Mouse (Mus musculus) gastrocnemius, adult 2 months (tissue): Measurements from ENCODE around the gene Scfd2. TPM values are rescaled to one million over a fixed set of nuclear protein-coding genes. Genes with fewer than 3 reads are reported as not detected.

Experiments used
- DNase-seq: peaks from one replicate; pipeline ENCODE4 v3.0.0; 2022
- H3K27ac ChIP-seq: fragments of 200-600 bp; 2 replicates; pipeline ENCODE4 v1.8.1; 2022; ENCODE audit warnings: mild to moderate bottlenecking
- H3K4me3 ChIP-seq: fragments of 200-600 bp; 2 replicates; pipeline ENCODE4 v1.8.1; 2022; ENCODE audit warnings: mild to moderate bottlenecking, moderate library complexity
- CTCF ChIP-seq: fragments of 200-600 bp; IDR thresholded peaks from 2 replicates; pipeline ENCODE4 v1.8.1; 2022; ENCODE audit warnings: antibody characterized with exemption, mild to moderate bottlenecking, moderate library complexity
- intact Hi-C: fragments of 180-260 bp; cut with DNase I; formaldehyde crosslinking; loops from one replicate; pipeline ENCODE4 v1.15.1; 2025
- long read RNA-seq, 2 experiments: library from polyadenylated mRNA; stranded (forward); transcript quantifications; one replicate each; pipeline ENCODE4 v2.0.0; 2021
- total RNA-seq, 2 experiments: library from RNA; stranded (reverse); gene quantifications; 2 replicates each; pipeline ENCODE4 v1.2.3; 2021

Scfd2 gene
- total RNA-seq, result 10 to 100 TPM; 10.3 to 11.7 TPM
- long read RNA-seq, experiment 1, transcript Scfd2-201 (9 exons, 3,672 nt), result major isoform, 12 of 14 reads
- long read RNA-seq, experiment 1, partial matches to known transcripts, result 0 of 14 reads
- long read RNA-seq, experiment 1, other reads (novel, unspliced or antisense), result 0 of 14 reads
- long read RNA-seq, experiment 2, transcript Scfd2-201 (9 exons, 3,672 nt), result major isoform, 8 of 9 reads
- long read RNA-seq, experiment 2, partial matches to known transcripts, result 0 of 9 reads
- long read RNA-seq, experiment 2, other reads (novel, unspliced or antisense), result 1 of 9 reads

- H3K27ac ChIP-seq, result peak within 1 kb of the TSS; percentile 85
- intact Hi-C loops, result loop anchor here (10.0 kb wide), 1 partner anchor 217 kb away; no protein-coding TSS in a partner anchor
- TF ChIP-seq CTCF, result no peak
- DNase-seq, result peak; percentile 97
- peak within 1 kb of the TSS; percentile 91 for H3K4me3 ChIP-seq
These were observed at the start of gene Scfd2 for GRCm38 (mm10) chr5:74531630-74532280. Gene Scfd2 (minus strand): TSS chr5:74531759.

GRCm38 (mm10) chr5:74571767-74572166 lies 40.2 kb upstream of the Scfd2 start:
- no peak overlapping the region for H3K27ac ChIP-seq
- DNase-seq, result no peak
- intact Hi-C loops, result no loop called here

DNA sequence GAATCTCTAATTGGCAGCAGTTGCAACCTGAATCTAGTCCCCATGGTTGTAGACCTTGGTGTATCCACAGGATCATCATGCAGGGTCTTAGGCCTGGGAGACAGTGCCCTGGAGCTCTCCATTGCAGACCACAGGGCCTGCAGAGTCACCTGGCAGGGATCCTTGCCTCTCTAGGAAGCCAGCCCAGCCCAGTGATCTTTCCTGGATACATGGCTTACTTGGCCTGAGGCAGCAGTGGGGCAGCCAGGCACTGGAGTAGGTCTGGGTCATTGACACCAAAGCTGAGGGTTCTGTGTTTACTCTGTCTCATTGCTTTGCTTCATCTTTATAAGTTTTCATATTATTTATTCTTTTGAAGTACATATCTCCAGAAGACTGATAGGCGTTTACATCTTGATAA lies 29.6 kb upstream of the Scfd2 start:
- H3K4me3 ChIP-seq, result no peak overlapping the region
- intact Hi-C loops, result no loop called here
- no peak overlapping the region for H3K27ac ChIP-seq
- TF ChIP-seq CTCF, result no peak
- peak; percentile 68 for DNase-seq

More at GRCm38 (mm10) chr5:74571767-74572166, 40.2 kb upstream of the Scfd2 start:
- no peak for TF ChIP-seq CTCF
- no peak overlapping the region for H3K4me3 ChIP-seq

- H3K27ac ChIP-seq, result no peak overlapping the region
- intact Hi-C loops, result no loop called here
- no peak overlapping the region for H3K4me3 ChIP-seq
- no peak for TF ChIP-seq CTCF
- no peak for DNase-seq
These were observed 18.0 kb upstream of the Scfd2 start for GRCm38 (mm10) chr5:74549566-74549965.

DNA sequence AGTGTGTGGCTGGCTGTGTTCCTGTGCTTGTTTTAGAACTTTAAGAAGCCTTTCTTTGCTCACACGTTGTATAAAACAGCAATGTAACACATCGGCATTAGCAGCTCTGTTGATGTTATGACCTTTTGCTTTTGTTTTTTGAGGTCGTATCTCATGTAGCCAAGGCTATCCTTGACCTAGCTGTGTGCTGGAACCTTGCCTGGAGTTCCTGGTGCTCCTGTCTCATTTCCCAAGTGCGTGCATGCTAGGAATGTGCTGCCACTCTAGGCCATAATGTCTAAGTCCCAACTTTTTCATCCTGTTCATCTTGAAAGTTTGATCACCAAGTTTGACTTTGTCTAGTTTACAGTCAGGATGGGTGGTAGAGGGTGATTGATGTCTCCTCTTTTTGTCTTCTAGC lies 14.0 kb upstream of the Scfd2 start:
- no peak for TF ChIP-seq CTCF
- DNase-seq, result no peak
- no peak overlapping the region for H3K4me3 ChIP-seq
- no peak overlapping the region for H3K27ac ChIP-seq
- intact Hi-C loops, result no loop called here

- intact Hi-C loops, result loop anchor here (10.0 kb wide), 1 partner anchor 222 kb away; no protein-coding TSS in a partner anchor
- TF ChIP-seq CTCF, result no peak
- DNase-seq, result peak; percentile 19
- Histone ChIP-seq H3K27ac (peak overlapping the region; percentile 97), H3K4me3 (peak overlapping the region; percentile 85)
These were observed 4.8 kb upstream of the Scfd2 start for GRCm38 (mm10) chr5:74536180-74536947.

DNA sequence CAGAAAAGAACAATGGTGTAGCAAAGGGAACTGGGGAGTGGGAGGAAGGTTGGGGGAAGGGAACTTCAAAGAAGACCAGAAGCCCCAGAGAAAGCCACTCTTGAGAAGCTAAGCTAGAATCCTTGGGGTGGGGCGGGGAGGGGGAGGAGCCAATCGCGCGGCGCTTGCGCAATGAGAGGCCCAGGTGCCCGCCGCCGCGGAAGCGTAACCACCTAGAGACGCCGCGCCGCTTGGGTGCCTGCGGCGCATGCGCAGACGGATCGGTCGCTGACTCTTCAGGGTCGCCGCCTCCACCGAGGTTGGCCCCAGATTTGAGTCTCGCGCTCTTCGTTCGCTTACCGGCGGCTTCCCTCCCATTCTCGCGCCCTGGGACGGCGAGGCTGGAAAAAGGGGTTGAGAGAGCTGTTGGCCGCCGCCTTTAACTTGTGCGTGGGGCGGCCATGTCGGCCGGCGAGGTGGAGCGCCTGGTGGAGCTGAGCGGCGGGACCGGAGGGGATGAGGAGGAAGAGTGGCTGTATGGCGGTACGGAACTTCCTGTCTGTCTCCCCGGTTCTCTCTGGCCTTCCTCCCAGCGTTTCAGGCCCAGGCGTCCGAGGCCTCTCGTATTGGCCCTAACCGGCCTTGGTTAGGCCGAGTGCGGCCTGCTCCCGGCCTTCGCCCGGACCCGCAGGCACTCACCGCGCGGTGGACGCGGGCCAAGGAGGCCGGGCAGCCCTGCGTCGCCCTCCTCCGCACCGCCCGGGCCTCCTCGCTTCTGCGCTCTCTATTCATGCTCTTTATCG lies 3.9 kb upstream of the Scfd2 start, which contains the start of gene Fip1l1:
TSS of gene Fip1l1 (plus strand) at position 210 of the 782 bp plus-strand sequence.
- intact Hi-C loops, result loop anchor here (10.0 kb wide), 1 partner anchor 221 kb away; no protein-coding TSS in a partner anchor
- Histone ChIP-seq H3K4me3 (peak within 1 kb of the TSS; percentile 85), H3K27ac (peak within 1 kb of the TSS; percentile 97)
- 0 out of 2 replicates have a peak, but pooled peaks have one; percentile 5 for TF ChIP-seq CTCF
- peak; percentile 94 for DNase-seq

GRCm38 (mm10) chr5:74530785-74531184 lies 774 bp downstream of the Scfd2 start:
- intact Hi-C loops, result loop anchor here (10.0 kb wide), 1 partner anchor 216 kb away; no protein-coding TSS in a partner anchor
- peak overlapping the region; percentile 85; the same call in 1 of the 2 replicates for H3K27ac ChIP-seq
- no peak for DNase-seq
- peak overlapping the region; percentile 91 for H3K4me3 ChIP-seq
- no peak for TF ChIP-seq CTCF

DNA sequence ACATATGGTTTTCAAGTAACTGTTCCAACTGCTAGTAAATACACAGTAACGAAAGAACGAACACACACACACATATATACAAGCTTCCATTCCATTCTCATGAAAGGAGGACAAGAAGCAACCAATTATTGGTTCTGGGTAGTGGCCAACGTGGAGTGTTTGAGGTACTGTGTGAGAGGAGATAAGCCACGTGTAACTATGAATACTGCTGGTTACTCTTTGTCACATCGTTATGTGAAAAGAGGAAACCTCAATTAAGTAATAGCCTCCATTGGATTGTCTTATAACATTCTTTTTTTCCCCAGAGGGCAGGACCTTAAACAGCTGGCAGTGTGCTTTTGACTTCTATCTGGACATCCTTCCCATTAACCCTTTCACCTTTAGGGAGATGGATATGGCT lies 4.5 kb downstream of the Scfd2 start:
- no peak for DNase-seq
- TF ChIP-seq CTCF, result no peak
- intact Hi-C loops, result no loop called here
- Histone ChIP-seq H3K27ac (no peak overlapping the region), H3K4me3 (no peak overlapping the region)

DNA sequence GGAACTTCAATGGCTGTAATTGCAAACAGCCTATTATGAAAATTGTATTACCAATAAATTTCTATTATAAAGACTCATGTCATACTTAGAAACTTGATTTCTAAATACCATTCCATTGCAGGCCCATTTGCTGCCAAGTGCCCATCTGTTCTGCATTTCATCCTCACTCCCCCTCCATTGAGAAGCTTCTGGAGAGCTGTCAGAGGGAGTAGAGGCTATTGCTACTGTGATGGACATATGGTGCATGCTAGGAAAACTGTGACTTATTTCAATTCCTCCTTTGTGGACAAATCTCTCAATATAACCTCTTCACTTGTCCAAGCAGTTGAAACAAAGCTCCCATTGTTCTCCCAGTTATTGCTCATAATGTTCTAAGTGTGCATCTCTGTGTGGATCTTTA lies 19.9 kb downstream of the Scfd2 start:
- intact Hi-C loops, result no loop called here
- DNase-seq, result no peak
- H3K4me3 ChIP-seq, result no peak overlapping the region
- no peak for TF ChIP-seq CTCF
- H3K27ac ChIP-seq, result no peak overlapping the region

DNA sequence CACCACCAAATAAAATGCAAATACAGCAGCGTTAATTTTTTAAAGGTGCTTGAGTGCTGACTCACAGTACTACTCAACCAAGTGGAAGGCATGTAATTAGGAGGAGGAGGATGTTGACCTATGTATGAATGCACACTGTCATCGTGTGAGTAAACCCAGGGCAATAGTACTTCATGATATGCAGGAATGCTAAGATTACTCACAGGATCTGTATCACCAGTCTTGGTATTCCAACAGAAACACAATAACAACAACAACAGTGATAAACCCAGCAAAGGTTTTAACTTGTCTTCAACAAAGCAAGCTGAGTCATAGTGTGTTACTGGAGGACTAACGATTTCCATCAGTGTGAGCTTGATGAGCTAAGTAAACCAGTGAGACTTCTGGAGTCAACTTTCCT lies 38.9 kb downstream of the Scfd2 start:
- no peak for TF ChIP-seq CTCF
- intact Hi-C loops, result no loop called here
- Histone ChIP-seq H3K4me3 (no peak overlapping the region), H3K27ac (no peak overlapping the region)
- no peak for DNase-seq

GRCm38 (mm10) chr5:74484646-74485045 lies 46.9 kb downstream of the Scfd2 start:
- no peak overlapping the region for H3K27ac ChIP-seq
- TF ChIP-seq CTCF, result no peak
- H3K4me3 ChIP-seq, result no peak overlapping the region
- intact Hi-C loops, result no loop called here
- DNase-seq, result no peak
